Mouse (Mus musculus) thymus, postnatal 14 days (tissue): ENCODE results near the gene Gm21905.

ENCODE experiments used
- DNase-seq: peaks from one replicate; pipeline ENCODE4 v3.0.0; 2021

Gm21905 gene

DNA sequence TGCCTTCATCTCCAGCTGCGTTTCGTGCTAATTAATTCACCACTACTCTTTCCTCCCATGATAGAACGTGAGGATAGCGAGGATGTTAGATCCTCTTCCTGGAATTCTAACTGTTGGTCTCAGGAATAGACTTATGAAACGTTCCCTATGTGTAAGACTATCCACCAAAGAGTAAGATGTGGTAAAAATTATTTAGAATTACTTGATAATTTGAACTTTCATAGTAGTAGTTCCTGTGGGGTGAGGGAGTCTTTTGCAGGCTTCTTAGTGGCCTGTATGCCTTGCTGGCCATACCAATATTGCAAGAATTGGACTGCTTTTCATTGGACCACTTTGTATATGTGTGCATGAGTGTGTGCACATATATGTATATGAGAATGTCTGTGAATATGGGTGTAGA, at the start of gene Gm21905:
Gm21905 (minus strand) TSS at position 101 of the 400 bp plus-strand sequence.
- DNase-seq = no peak

DNA sequence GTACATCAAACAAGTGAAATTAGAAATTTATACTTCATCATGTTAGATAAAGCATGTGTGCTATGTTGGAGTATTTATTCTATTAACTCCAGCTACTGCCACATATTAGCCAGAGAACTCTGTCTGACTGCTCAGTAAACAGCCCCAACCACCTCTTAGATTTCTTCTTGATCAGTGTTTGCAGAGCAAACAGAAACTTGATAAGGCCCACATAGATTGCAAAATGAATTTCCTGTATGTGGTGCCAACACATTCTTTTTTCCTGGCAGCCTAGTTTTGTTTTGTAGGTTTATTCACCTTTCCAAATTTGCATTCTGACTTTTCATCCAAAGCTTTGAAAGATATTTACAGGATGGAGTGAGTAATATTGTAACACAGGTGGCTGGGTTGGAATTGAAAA, 44.2 kb upstream of the Gm21905 start:
- DNase-seq = no peak

DNA sequence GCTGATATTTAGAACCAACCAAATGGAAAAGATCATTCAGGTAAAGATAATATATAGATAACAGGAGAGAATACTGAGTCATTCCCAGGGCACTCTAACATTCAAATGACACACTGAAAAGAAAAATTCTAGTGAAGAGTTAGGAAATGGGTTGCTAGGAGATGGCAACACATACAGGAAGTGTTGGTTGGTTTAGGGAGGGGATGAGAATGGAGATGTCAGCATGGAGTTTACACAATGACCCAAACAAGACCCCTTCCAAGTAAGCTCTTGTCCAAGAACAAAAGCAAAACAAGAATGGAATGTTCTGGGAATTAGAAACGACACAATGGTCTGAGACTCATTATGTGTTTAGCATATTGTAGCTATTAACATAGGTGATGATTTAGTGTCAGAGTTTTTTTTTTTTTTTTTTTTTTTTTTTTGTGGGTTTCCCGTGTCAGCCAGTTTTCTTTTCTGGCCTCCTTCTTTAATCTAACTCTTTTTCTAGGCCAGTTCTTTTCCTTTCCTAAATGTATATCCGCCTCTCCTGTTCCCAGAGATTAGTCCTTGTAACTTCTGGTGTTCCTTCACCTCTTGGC, 35.8 kb upstream of the Gm21905 start:
- no peak for DNase-seq

DNA sequence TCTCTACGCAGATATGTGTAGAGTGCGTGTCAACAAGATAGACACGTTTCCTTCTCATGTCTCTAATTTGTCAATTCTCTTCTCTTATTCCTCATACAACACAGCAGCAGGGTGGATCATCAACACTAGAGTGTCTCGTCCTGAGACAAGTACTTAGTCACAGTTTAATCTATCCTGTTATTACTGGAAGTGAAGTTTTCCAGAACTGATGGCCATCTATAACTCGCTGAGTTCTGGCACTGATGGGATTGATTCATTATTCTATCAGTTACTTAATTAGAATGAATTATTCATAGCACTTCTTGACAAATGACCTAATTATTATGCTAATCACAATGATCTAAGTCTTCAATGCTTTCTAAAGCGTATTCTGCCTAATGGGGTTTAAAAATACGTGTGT, 23.3 kb upstream of the Gm21905 start:
- no peak for DNase-seq

DNA sequence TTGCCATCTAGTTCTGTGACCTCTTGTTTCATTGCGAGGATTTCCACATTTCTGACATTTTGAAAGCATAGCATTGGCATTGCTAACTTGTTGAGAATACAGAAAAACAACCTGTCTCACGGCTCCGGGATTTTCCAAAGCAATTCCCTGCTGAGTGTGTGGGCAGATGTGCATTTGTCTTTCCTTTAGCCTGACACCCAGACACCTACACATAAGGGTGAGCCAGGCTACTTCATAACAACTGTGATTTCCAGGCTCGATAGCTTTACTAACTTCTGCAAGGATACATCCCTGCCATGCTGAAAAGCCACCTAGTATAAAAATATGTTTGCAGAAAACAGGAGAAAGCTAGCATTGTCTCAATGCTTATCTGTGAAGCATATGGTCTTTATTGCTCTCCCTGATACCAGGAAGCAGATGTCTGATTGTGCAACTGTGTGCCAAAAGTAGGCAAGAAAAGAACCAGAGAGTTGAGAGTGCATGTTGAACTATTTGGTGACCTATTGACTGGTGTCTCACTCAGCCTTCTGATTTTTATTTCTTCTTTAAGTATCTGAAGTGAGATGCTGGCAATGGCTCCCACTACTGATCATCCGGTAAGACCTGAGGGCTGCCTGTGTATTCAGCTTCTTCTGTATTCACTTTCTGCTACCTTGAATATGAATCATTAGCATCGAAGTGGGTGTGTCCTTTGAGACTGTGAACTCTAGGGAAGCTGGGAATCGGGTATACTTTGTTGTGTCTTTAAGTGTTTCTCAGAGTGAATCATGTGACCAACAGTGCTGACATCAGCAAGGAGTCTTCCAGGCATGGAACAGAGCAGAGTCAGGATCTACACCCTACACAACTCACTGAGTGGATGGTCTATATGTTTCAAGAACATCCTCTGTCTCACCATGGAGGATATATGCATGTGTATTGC, 15.7 kb upstream of the Gm21905 start:
- DNase-seq = no peak

DNA sequence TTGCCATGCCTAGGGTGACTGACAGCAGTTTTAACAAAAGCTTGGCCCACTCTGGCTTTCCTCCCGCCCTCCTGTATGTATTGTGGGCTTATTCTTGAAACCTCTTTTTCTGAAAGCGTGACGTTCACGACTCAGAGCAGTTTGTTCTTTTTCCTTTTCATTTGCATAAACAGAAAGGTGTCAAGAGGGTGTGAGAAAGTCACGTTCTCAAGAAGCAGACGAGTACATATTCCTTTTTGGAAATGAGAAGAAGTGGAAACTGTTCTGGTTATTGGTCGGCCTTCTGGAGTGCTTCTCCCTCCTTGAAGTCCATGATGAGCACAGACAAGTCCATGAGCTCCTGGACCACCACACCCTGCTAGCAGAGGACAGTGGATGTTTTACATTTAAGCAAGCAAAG, 9.3 kb upstream of the Gm21905 start:
- DNase-seq = no peak

DNA sequence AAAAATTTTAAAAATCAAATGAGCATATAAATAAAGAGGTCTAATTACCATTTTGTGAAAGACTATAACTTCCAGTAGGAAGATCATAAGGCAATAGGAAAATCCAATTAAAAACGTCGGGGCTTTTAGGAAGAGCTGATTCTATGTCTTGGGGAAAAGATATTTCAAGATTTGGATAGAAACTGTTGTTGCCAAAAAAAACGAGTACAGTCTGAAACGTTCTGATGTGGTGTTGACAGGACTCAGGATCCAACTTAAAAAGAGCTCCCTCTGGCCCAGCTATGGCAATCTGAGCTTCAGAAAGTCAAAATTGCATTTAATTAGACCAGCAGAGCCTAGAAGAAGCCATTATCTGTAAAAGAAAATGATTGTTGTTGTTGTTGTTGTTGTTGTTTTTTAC, 7.9 kb upstream of the Gm21905 start:
- DNase-seq = no peak

DNA sequence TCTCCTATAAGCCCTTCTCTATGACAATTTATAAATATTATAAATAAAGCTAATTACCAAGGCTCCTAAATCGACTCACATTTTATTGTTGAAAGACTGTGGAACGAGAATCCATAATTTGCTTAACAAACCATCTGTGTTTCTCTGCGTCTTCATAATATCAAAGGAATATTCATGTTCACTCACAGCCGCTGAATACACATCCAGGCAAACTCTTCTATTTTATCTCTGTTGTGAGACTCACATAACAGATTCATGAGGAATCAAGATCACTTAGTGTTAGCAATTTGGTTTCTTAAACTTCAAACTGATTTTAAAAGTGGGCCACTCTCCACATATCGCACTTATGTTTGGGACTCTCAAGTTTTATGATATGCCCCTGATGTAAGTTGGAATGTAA, 1.9 kb upstream of the Gm21905 start:
- DNase-seq = no peak

DNA sequence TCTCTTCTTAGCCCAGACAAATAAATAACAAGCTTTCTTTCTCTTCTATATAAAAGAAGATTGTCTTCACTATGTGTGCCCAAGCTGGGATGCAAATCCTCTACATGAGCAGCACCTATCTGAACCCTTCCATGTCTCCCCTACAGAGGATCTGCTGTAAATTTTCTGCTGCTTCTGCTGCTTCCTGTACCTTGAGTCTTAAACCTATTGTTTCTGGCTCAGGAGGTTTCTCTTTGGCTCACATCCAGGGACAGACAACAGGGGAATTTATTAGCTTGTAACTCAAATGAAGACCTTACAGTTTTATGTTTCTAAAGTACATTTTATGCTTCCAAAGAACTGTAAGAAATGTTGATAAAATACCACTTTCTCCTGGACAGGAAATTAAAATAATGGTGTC, 785 bp upstream of the Gm21905 start:
- no peak for DNase-seq

DNA sequence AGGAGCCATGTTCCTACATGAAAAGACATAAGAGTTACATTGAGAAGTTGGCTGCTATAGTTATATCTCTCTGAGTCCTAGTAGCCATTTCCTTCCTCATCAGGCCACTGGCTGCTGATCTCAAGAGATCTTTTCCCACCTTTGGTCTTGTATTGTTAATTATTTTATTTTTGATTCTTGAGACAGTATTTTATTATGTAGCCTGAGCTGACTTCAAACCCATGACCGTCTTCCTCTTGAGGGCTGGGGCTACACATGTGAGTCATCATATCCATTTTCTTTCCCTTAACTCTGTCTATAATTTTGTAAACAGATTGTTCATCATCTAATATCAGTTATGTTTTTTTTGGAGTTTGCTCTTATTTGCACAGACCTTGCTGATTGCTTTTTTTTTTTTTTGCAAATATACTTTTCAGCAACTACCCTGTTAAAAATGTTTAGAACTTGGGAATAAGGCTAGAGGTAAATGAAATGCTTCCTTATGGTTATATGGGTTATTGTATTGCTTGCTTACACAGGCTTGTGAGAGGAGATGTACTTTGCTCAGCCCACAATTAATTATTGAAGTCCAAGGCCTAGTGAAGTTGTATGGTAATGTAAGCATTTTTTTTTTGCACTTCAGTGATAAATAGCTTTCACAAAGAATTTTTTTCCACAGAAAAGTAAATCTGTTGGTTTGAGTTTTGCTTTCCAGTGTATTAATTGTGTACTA, 2.0 kb downstream of the Gm21905 start:
- DNase-seq = no peak

DNA sequence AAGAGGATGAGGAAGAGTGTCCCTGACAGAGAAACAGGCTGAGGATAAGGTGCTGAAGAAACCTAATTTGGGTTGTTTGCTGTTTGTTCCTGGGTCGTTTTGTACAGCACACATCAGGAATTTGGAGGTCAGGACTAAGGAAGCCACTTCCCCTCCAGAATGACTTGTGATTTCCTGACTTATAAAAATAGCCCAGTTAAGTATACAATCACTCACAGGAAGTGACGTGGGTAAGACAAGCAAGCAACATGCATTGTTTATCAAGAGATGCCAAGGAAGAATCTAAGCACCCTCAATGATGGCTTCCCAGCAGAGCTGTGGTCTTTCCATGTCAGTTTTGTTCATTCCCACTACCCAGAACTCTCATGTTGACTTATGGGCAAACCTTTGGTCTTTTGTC, 3.0 kb downstream of the Gm21905 start:
- no peak for DNase-seq

DNA sequence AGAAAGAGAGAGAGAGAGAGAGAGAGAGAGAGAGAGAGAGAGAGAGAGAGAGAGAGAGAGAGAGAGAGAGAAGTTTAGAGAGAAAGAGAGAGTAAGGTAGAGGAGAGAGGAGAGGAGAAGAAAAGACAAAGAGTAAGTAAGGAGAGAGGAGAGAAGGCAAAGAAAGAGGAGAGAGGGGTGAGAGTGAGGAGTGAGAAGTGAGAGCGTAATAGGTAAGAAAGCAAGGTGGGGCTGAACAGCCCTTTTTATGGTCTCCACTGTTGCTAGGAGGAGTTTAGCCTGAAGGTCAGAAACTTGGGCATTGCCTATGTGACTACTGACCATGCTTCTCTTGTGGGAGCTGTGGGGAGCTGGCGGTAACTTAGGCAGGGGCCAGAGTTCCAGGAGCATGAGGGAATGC, 4.9 kb downstream of the Gm21905 start, which contains the start of gene Gm5108:
Gm5108 (plus strand) TSS at position 301 of the 400 bp plus-strand sequence.
- no peak for DNase-seq

DNA sequence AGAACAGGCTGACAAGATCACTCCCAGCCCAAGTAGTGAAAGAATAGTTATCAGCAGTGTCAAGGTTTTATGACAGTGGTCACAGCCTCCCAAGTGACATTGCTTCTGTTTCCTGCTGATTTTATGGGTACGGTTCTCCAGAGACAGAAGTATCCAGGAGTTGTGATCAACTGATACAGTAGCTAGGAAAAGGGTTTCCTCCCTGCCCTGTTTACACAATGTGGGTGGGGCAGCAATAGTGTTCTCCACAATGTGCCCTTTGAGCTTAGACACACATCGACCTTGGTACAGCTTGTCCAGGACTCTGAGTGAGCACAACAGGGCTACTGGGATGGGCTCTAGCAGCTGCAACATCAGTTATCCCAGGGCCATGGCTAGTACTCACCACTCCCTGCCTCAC, 14.6 kb downstream of the Gm21905 start:
- DNase-seq = no peak

DNA sequence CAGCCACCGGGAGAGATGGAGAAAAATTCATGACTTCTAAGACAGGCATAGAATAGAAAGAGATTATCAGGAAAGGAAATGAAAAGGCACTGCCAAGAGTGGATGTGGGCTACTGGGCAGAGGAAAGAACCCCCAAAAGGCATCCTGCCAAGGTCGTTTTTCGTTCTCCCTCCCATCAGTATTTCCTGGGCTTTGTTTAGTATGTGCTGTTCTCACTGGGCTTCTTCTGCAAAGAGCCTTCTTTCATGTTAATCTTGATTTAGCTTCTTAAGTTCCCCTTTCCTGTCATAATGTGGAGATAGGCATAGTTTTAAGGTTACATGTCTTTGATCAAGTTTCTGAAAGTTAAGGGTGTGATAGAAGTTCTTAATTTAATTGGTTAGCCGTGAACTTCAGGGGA, 15.6 kb downstream of the Gm21905 start:
- DNase-seq = peak; percentile 23

DNA sequence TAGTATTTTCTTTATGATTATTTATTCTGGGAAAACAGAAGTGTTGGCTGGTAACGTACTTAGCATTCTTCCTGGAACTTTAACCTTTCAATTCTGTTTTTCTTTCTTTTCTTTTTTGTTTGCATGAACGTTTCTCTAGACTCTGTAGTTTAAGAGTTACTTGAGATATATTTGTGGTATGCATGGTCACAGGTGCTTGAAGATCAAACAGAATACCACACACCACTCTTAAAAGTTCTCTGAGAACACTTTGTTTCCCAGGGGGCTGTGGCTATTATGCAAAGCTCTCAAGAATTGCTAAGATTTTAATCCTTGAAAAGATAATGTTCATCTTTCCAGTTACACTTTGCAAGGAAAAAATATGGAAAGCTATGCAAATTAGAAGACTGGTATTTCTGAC, 41.7 kb downstream of the Gm21905 start:
- no peak for DNase-seq

DNA sequence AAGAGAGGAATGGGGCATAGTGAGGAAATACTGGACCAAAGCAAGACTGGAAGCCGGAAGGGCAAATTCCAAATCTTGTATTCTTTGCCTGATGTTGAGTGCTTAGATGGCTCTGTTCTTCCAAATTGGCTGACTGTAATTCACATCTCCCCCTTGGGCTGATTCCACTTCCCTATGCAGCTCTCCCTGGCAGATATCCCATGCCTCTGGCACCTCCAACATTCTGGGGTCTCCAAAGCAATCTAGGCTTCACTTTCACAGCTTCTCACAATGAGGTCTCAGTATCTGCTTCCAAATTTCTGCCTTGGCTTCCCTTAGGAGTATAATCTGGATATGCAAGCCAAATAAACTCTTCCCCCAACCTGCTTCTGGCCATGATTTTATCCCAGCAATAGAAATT, 47.3 kb downstream of the Gm21905 start:
- no peak for DNase-seq

DNA sequence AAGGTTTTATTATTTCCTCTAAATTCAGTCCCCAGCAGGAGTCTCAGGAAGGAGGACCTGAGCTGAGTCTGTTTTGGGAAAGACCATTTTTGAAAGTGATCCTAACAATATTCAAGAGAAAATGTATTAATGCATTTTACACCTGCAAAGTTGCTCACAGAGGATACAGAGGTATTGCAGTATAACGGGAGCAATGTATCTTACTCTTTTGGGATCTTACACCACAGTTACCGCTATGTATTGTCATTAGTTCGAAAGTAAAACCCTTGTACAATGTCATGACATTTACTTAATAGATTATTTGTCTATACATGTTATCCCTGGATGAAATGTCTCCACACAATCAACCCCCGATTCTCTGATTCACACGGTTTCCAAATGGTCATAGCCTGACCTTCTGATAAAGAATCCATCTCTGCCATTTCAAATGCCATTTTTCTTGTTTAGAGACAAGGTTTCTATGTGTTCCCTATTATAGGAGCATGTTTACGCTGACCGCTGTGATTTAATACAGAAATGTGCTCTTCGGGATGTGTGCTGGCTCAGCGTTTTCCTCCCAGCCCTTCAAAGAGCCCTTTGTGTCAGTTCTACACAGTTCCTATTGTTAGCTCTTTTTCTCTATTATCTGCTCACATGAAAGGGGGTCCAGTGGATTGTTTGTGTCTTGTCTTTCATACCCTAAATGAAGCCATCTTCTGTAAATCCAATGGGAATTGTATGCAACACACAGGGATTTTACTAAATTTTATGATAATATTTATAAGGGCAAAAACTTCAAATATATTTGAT, 61.6 kb downstream of the Gm21905 start:
- no peak for DNase-seq

DNA sequence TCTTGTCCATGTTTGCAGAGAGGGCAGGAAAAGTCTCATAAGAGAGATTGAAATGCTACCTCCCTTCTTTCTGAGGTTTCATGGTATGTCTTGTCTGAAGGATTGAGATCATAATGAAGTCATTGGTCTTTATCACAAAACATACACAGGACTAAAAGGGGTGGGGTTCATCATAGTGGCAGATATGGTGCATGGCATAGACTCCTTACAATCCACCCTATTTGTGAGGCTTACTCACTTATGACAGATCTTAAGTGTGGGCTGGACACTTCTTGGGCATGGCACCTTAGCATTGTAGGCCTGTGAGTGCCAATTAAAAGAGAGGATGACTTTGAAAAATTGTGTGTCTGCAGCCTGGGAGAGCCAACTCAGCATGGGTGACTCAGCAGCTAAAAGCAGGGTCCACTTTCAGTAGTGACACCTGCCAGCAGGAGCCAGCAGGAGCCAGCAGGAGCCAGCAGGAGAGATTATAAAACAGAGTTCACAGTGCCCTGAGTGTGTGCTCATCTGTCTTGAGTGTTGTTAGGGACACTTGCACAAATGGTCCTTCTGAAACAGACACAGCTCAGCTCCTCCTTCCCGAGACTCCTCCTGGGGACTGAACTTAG, 62.6 kb downstream of the Gm21905 start:
- no peak for DNase-seq
